Mouse (Mus musculus) kidney, adult 18-20 months (tissue): ENCODE measurements around the gene Eci1.
"Not testable (repeated sequence)": the region's sequence is repeated elsewhere in the genome, so short reads cannot be mapped to it uniquely, and the experiment has no call there.

ENCODE experiments used
- DNase-seq: peaks from one replicate; pipeline ENCODE4 v3.0.0; 2021

Gene Eci1

DNA sequence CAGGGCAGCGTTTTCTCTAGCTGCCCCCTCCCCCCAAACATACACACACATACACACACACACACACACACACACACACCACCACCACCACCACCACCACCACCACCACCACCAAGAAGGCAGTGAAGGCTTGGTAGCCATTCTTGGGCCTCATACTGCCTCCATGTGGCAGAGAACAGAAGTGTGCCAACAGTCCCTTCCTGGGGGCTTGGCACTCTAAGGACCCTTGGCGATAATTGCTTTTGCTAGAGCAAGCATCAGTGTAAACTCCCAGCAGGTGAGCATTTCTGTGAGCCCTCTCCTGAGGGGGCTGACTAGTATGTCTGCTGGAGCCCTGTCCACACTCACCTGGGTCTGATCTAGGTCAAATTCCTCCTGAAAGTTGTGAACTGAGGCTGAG lies 14.7 kb downstream of the Eci1 start:
- DNase-seq, result no peak

DNA sequence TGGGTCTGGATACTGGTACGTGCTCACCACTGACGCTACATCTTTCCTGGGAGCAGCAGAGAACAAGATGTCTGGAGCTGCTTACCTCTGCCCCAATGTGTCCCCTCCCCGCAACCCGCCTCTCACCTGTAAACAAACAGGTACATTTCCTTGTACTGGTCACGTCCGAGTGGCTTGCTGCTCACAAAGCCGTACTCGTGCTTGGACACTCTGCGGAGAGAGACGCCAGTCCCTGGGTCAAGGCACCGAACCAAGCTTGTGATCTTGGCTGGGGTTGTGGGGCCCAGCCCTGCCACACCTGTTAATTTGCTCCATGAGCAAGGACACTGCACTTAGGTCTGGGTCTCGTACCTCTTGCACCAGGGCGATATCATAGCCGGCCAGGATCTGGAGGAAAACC lies 15.7 kb downstream of the Eci1 start:
- no peak for DNase-seq

DNA sequence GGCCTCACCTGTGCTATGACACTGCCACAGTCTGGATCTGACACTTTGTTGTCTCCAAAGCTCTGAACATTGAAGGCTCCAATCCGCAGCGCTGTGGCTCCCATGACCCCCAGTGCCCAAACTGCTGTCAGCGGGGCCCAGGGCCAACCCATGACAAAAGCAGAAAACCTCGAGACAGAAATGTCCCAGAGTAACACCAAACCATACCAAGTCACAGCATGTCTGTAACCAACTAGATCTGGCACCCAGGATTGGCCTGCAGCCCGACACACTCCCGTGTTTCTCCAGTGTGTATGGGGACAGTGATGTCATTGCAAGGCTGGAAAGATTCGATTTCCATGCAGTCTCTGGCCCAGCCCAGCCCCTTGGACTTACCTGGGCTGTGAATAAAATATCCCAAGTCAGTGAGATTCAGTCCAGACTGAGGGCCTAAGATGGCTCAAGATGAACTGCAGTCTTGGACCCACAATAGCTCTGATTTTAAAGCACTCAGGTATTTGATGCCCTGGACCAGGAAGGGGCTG lies 16.3 kb downstream of the Eci1 start, which contains the start of gene Dnase1l2:
Gene Dnase1l2 (minus strand): TSS at position 474 of the 524 bp plus-strand sequence.
- no peak for DNase-seq

DNA sequence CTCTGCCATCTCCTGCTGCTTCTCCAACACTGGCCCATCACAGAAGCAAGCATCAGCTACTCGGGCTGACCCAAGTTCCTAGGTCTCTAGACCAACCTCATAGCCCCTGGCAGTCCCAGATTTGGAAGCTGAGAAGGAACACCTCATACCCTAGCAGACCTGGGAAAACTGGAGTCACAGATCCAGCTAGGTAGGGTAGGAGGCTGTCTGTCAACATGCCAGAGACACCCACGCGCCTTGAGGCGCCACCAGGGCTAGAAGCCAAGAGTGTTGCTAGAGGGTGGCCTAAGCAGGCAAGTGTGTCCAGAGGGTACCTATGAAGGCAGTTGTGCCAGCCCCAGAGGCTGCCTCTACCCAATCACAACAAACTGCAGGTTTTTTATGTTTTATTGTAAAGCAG lies 17.0 kb downstream of the Eci1 start:
- DNase-seq, result no peak

DNA sequence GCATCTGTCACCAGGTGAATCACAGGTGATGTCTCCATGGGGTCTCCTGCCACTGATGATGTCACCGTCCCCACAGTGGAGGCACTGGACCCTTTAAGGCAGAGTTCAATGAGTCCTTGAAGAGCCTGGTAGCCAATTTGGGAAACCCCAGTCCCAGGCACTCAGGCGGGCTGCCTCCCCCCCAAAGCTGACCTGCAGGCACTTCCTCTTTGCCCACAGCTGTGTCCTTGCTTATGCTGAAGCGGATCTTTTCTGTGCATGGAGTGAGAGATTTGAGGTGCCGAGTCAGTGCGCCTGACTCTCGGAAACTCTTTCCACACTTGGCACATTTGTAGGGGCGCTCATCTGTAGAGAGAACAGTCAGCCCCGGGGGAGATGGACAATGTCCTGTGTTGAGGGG lies 20.1 kb downstream of the Eci1 start:
- no peak for DNase-seq

DNA sequence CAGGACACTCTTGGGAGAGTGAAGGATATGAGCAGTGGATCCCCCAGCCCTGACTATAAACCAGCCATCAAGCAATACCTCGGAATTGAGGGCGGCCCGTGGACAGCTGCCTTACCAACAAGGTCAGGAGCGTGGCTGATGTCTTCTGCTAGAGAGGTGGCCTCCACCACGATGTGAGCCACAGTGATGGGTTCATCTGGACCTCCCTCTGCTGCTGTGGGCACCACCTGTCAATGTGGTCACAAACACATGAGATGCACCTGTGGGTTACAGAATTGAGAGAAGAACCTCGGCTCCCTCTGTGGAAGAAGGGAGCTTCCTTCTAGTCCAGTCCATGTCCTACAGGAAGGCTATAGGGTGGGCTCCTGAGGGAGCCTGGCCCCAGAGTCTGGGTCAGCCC lies 23.1 kb downstream of the Eci1 start:
- no peak for DNase-seq

DNA sequence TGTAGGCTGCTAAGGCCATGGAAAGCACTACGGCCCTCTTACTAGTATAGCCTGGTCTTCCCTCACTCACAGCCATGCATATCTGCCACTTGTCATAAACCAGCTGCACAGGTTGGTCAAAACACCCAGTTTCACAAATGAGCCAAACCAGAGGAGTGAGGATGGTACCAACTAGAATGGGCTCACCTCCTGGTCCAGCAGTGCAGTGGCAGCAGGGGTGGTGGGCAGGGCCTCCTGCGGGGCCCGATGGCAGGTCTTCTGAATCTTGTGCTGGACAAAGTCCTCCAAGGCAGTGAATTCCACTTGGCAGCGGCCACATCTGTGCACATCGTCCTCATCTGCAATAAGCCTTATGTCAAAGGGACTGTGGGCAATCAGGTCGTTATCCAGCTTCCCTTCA lies 24.8 kb downstream of the Eci1 start:
- DNase-seq, result no peak

DNA sequence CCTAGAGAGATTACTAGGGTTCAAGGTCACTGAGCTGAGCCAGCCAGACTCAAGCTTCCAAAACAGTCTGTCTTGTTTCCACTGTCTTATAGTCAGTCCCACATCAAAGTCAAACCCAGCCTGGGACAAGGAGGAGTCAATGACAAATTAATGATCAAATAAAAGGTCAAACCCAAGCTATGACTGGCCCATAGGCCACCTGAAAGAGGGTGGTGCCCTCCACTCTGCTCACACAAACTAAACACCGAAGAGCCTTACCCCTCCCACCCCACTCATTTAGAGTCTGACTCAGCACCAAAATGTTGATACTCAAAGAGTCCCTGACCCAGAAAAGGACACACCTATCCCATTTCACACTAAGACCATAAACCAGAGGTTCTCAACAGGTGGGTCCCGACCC lies 26.9 kb downstream of the Eci1 start:
- DNase-seq, result no peak

DNA sequence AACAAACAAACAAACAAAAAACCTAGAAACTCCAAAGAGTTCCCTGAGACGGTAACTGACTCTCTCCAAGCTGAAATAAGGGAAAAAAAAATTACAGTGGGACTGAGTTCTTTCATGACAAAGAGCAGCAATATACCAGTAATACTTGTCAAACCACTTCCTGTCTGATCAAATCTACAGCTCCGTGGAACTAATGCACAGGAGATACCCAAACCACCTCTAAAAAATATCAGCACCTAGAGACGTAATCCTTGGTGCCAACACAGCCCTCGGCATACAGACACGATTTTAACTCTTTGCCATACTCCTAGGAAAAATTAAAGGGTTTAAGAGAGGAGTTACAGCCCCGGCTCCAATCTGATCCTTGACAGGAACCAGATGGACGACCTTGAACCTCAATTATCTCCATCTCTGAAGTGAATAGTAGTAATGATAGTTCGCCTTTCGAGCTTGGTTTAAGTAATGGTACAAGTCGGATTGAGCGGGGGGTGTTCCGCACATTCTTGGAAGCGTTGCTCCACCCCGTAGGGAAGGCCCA lies 27.8 kb downstream of the Eci1 start:
- no peak for DNase-seq

DNA sequence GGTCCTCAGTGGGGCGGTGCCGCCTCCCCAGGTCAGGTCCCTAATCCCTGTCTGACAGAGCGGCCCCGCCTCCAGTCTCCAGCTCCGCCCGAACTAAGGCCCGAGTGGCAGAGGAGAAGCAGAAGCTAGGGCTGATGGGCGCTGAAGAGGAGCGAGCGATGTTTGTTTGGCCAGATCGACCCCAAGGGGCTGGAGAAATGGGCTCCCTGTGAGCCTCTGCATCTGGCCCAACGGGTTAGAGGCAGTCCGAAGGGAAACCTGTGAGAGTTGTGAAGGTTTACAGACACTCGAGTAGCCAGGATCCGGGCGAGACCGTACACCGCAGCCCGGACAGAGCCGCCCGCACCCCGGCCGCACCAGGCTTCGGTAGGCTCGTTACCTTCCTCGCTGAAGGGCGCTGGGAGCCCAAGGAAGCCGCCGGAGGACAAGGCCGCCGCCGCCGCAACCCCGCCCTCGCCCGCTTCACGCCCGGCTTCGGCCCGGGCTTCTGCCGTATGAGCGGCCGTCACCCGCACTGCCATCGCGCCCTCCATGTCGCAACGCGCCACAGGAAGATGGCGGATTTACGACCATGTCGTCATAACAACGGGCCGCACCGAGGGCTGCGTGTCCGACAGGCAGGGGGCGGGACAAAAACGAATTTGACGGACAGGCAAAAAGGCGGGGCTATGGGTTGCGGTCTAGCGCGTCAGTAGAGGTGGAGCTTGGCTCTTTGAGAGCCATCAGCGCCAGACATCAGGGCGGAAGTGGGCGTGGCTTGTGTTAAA lies 28.5 kb downstream of the Eci1 start:
- DNase-seq, result peak; percentile 99

DNA sequence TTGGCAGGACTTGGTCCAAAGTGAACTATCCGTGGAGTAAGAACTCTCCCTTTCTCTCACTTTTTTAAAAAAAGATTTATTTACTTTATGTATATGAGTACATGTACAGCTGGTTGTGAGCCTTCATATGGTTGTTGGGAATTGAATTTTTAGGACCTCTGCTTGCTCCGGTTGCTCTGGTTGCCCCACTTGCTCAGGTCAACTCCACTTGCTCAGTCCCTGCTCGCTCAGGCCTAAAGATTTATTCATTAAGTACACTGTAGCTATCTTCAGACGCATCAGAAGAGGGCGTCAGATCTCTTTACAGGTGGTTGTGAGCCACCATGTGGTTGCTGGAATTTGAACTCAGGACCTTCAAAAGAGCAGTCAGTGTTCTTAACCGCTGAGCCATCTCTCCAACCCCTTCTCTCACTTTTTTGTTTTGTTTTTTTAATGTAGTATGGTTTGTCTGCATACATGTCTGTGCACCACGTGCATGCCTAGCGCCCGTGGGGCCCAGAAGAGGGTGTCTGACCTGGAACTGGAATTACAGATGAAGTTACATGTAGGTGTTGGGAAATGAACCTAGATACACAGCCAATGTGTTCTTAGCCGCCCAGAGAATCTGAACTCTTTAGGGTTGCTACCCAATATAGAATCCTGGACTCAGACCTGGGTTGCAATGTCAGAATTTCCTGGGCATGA lies 29.2 kb downstream of the Eci1 start:
- DNase-seq, result not testable (repeated sequence)

DNA sequence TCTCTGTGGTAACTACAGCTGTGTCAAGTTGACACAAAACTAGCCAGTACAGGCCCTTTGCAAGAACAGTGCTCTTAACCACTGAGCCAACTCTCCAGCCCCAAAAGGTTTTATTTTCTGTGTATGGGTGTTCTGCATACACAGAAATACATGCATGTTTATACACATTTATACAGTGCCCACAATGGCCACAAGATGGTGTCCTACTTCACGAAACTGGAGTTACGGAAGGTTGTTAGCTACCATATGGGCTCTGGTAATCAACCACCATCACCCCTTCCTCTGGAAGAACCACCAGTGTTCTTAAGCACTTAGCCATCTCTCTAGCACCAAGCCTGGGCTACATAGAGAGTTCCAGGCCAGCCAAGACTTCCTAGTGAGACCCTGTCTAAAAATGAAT lies 35.1 kb downstream of the Eci1 start:
- no peak for DNase-seq

DNA sequence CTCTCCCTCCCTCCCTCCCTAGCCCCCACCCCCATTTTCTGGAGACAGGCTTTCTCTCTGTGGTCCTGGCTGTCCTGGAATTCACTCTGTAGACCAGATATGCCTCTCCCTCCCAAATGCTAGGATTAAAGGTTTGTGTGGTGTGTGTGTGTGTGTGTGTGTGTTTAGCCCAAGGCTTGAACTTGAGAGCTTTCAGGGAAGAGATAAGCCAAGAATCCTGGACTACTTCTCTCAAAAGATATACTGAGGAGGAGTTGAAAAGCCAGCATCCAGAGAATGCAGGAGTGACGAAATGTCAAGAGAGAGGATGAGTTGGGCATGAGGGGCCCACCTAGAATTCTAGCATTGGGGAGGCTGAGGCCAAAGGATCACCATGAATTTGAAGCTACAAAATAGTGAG lies 36.5 kb downstream of the Eci1 start:
- DNase-seq, result no peak

DNA sequence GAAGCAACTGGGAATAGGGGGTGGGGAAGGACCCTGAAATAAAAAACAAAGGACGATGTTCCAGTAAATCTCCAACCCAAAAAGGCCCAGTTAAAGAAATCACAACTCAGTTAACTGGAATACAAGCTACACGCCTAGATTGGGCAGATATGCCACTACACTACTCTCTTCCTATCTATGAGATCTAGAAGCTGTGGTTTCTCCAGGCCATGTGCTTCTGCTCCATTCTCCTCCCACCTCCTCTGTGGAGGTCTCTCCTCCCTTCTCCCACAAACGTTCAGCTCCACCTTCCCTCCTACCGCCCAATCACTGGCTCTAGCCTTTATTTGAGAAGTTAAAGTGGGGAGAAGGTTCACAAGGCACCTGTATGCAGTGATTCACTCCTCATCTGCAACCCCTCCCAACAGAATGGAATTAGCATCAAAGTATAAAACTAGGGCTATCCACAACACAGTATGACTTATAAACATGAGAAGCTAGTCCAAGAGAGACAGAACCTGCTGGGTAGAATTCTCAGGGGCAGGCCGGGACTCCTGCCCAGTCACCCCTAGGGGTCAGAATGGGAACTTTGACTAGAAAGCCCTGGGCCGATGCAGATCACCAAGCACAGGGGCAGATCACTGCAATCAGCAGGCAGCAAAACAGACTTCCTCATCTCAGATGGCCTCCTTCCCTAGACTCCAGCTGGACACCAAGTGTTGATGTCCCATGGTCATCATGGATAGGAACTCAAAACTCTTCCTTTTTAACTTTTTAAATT lies 37.1 kb downstream of the Eci1 start:
- DNase-seq, result no peak

DNA sequence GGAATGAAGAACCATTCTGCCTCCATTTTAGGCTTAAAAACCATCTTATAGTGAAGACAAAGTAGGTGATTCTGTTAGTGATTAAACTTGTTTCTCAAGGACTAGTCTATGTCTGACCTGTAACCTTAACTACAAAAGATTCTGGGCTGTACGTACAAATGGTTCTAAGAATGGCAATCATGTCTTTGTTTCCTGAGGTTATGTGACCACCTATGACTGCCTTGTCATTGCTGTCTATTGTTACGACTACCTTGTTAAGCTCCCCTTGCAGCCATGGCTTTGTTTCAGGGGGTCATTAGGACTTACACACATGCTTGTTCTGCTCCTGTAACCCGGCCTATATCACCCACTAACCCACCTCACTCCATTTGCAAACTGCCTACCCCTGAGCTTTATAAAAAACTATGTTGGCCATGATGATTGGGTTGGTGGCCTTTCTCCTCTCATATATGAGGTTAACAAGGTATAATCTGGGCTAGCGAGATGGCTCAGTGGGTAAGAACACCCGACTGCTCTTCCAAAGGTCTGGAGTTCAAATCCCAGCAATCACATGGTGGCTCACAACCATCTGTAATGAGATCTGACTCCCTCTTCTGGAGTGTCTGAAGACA lies 42.3 kb downstream of the Eci1 start:
- DNase-seq, result no peak

DNA sequence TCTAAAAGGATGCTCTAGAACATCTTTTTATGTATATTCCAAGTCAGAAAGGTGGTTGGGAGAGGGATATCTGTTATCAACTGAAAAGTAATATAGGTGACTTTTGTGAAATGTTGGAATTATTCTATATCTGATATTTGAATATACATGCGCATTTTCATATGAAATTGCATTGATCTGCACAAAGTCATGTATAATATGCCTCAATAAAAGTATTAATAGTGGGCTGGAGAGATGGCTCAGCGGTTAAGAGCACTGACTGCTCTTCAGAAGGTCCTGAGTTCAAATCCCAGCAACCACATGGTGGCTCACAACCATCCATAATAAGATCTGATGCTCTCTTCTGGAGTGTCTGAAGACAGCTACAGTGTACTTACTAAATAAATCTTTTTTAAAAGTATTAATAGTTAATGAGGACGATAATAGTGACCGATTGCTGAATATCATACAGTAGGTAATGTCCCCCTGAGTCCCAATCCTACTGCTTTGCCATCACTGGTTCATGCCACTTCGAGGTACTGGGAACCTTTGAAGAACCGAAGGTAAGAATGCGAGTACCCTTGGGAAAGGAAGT lies 43.0 kb downstream of the Eci1 start:
- no peak for DNase-seq

DNA sequence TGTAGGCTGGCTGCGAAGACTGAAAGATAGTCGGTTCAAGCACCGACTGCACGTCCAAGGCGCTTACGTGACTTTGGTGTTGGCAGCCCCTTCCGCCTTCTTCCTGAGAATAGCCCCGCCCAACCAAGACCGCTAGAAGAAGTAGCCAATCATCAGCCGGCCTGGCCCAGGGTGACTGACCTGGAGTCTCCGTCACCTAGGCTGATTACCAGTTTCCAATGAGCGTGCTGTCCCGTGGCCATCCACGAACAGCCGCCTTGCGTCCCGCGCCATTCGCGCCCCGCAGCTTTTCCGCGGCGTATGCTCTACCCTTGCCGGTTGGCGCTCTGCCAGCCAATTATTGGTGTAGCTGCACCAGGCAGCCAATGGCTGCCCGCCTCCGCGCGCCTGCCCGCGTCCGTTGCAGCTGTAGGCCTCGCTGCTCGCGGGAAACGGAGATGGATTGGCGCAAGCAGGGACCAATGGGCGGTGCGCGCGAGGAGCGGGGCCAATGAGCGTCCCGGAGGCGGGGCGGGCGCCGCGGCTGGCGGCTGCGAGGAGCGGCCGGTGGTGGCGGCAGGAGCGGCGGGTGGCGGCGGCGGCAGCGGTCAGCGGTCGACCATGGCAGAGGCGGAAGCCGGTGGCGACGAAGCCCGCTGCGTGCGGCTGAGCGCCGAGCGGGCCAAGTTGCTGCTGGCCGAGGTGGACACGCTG lies 43.6 kb downstream of the Eci1 start, which contains the start of the genes E4f1 and Pgp:
Gene E4f1 (minus strand): TSS at position 404 of the 693 bp plus-strand sequence.
Gene Pgp (plus strand): TSS at position 483 of the 693 bp plus-strand sequence.
- DNase-seq, result peak; percentile 99

DNA sequence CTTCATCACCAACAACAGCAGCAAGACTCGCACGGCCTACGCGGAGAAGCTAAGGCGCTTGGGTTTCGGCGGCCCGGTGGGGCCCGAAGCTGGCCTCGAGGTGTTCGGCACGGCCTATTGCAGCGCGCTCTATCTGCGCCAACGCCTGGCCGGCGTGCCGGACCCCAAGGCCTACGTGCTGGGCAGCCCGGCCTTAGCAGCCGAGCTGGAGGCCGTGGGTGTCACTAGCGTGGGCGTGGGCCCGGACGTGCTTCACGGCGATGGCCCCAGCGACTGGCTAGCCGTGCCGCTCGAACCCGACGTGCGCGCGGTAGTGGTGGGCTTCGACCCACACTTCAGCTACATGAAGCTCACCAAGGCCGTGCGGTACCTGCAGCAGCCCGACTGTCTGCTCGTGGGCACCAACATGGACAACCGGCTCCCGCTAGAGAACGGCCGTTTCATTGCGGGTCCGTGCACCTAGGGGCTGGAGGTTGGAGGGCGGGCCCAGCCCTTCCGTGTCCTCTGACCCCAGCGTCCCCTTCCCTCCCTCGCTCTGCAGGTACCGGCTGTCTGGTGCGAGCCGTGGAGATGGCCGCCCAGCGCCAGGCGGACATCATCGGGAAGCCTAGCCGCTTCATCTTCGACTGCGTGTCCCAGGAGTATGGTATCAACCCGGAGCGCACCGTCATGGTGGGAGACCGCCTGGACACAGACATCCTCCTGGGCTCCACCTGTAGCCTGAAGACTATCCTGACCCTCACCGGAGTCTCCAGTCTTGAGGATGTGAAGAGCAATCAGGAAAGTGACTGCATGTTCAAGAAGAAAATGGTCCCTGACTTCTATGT lies 44.5 kb downstream of the Eci1 start:
- DNase-seq, result peak; percentile 24

DNA sequence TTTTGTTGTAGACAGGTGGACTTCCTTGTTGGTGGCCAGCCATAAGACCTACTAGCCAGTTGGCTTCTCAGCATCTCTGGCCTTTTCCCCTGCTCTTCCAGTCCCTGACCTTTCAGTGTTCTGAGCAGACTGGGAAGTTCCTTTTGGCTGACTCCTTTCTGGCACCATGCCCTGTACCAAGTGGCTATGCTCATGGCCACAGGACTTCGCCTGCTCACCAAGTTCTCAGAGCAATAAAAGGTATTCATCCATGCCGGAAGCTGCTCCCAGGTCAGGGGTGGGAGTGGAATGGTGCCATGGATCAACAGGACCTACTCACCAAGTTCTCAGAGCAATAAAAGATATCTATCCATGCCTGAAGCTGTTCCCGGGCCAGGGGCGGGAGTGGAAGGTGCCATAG lies 46.1 kb downstream of the Eci1 start:
- DNase-seq, result peak; percentile 82

DNA sequence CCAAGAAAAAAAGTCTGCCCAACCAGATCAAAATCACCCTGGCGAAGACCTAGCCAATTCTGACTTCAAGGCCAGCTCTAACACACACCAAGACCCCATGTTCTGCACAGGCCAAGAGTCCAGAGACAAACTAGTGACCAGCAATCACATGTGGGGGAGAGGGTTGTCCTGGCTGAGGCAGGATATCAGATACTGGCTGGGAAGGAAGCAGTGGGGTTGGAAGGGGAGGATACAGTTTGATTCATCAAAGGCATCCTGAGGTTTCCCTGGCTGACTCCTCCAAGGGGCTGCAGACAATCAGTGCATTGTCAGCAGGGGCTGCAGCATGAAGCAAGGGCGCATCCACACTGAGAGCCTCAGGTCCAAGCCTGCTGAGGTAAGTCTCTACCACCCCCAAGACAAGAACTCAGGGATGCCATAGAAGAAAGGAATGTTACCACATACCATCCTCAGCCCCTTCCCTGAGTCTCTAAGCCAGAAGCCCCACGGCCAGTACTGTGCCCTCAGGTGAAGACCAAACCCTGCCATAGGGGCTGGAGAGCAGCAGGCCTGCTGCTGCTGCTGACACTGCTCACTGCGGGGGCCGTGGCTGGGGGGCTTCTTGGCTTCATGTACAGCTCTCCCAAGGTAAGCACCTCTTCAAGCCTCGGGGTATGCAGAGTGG lies 47.3 kb downstream of the Eci1 start, which contains the start of gene Bricd5:
Gene Bricd5 (plus strand): TSS at position 273 of the 664 bp plus-strand sequence.
- no peak for DNase-seq
